Mouse (Mus musculus) heart, postnatal 0 days (tissue): ENCODE measurements around the gene Nudt17. TPM values are rescaled to one million over a fixed set of nuclear protein-coding genes. Genes with fewer than 3 reads are reported as not detected.
"Not testable (repeated sequence)": the region's sequence is repeated elsewhere in the genome, so short reads cannot be mapped to it uniquely, and the experiment has no call there.

Source experiments
- ATAC-seq: fragments of 200-750 bp; cut with Nextera tagmentation; 2 replicates; pipeline ENCODE4 v1.8.0; 2017; ENCODE audit warnings: low read depth, moderate number of reproducible peaks, moderate library complexity; ENCODE audit not compliant: insufficient read depth
- DNase-seq: peaks from one replicate; pipeline ENCODE4 v3.0.0-alpha.2; 2016; ENCODE audit warnings: low spot score
- H3K27ac ChIP-seq: fragments of 300-500 bp; sonication (generic); 2 replicates; pipeline ENCODE4 v1.5.1; 2014; ENCODE audit warnings: low read depth, mild to moderate bottlenecking
- H3K27me3 ChIP-seq: fragments of 300-500 bp; sonication (generic); 2 replicates; pipeline ENCODE4 v1.6.1; 2014; ENCODE audit warnings: low read length, mixed read lengths; ENCODE audit not compliant: control insufficient read depth, insufficient read depth
- H3K36me3 ChIP-seq: fragments of 300-500 bp; sonication (generic); replicated peaks from 2 replicates; pipeline ENCODE4 v1.6.1; 2014; ENCODE audit warnings: low read length, mixed read lengths; ENCODE audit not compliant: control insufficient read depth, insufficient read depth
- H3K4me1 ChIP-seq: fragments of 300-500 bp; sonication (generic); 2 replicates; pipeline ENCODE4 v1.6.1; 2014; ENCODE audit warnings: antibody characterized with exemption; ENCODE audit not compliant: control insufficient read depth, insufficient read depth
- H3K4me2 ChIP-seq: fragments of 300-500 bp; sonication (generic); 2 replicates; pipeline ENCODE4 v1.6.1; 2014; ENCODE audit warnings: low read depth, mild to moderate bottlenecking, low read length, moderate library complexity
- H3K4me3 ChIP-seq: fragments of 300-500 bp; sonication (generic); 2 replicates; pipeline ENCODE4 v1.5.1; 2014; ENCODE audit warnings: low read depth, low read length
- H3K9ac ChIP-seq: fragments of 300-500 bp; sonication (generic); replicated peaks from 2 replicates; pipeline ENCODE4 v1.6.1; 2014; ENCODE audit warnings: low read depth, low read length, mixed read lengths
- H3K9me3 ChIP-seq: fragments of 300-500 bp; sonication (generic); replicated peaks from 2 replicates; pipeline ENCODE4 v1.6.1; 2016; ENCODE audit warnings: low read length; ENCODE audit not compliant: control insufficient read depth
- CTCF ChIP-seq: IDR thresholded peaks from 2 replicates; pipeline ENCODE4 v1.5.1; 2016; ENCODE audit warnings: antibody characterized with exemption, control low read depth, low read depth
- EP300 ChIP-seq: IDR thresholded peaks from 2 replicates; pipeline ENCODE4 v1.6.1; 2016; ENCODE audit warnings: antibody characterized with exemption, low read depth
- WGBS: fragments of 180-500 bp; shearing (Covaris S2); extraction: QIAGEN DNeasy Blood & Tissue Kit; methylation state at CpG from one replicate; pipeline ENCODE4 v1.1.7; 2014; 5-methylcytosine and 5-hydroxymethylcytosine counted together
- polyA plus RNA-seq: library from polyadenylated mRNA; unstranded; fragments of >200 nt; fragmentation: Nextera tagmentation; extraction: Ambion mirVana; gene quantifications from 2 replicates; pipeline ENCODE4 v1.2.1, GENCODE M21; 2015
- total RNA-seq: library from RNA; depleted of rRNA; stranded (reverse); fragments of >200 nt; gene quantifications from 2 replicates; pipeline ENCODE4 v1.2.3, GENCODE M21; 2014; ENCODE audit warnings: low replicate concordance

Nudt17 gene
- total and polyA plus RNA-seq, 2 experiments from 2014 or later: 2.5 to 6.9 TPM

- WGBS: 18% methylated on average over 1 of the region's 1 CpGs
- DNase-seq: no peak
- H3K4me2 ChIP-seq: no peak overlapping the region
These were observed 41.0 kb downstream of the Nudt17 start for GRCm38 (mm10) chr3:96667316-96667715.

GRCm38 (mm10) chr3:96666916-96667315 lies 41.4 kb downstream of the Nudt17 start:
- no peak for ATAC-seq
- no peaks in the 10 kb centered on the region for H3K9me3 ChIP-seq
- H3K27me3 ChIP-seq: 0 out of 2 replicates have a peak, but pooled peaks cover 4% of the 10 kb centered on the region
- TF ChIP-seq CTCF (no peak), EP300 (no peak)
- DNase-seq: no peak
- H3K4me3 ChIP-seq: no peak overlapping the region
- no peak overlapping the region for H3K9ac ChIP-seq
- H3K36me3 ChIP-seq: no peaks in the 10 kb centered on the region
- no peaks in the 10 kb centered on the region for H3K4me1 ChIP-seq
- no peak overlapping the region for H3K4me2 ChIP-seq
- H3K27ac ChIP-seq: no peak overlapping the region
- 84% methylated on average over 5 of the region's 5 CpGs for WGBS

More at GRCm38 (mm10) chr3:96667316-96667715, 41.0 kb downstream of the Nudt17 start:
- Histone ChIP-seq H3K9ac (no peak overlapping the region), H3K9me3 (no peaks in the 10 kb centered on the region), H3K36me3 (no peaks in the 10 kb centered on the region), H3K4me1 (no peaks in the 10 kb centered on the region), H3K27ac (no peak overlapping the region), H3K27me3 (0 out of 2 replicates have a peak, but pooled peaks cover 8% of the 10 kb centered on the region), H3K4me3 (no peak overlapping the region)
- ATAC-seq: no peak
- TF ChIP-seq CTCF (peak; percentile 42), EP300 (no peak)

GRCm38 (mm10) chr3:96665732-96666363 lies 42.5 kb downstream of the Nudt17 start:
- H3K27me3 ChIP-seq, H3K36me3 ChIP-seq, DNase-seq, H3K4me2 ChIP-seq, ATAC-seq, H3K9me3 ChIP-seq, H3K4me3 ChIP-seq, H3K9ac ChIP-seq, H3K27ac ChIP-seq, H3K4me1 ChIP-seq: not testable (repeated sequence)
- WGBS: 81% methylated on average over 7 of the region's 7 CpGs

GRCm38 (mm10) chr3:96663432-96664239 lies 44.7 kb downstream of the Nudt17 start:
- H3K27ac ChIP-seq: no peak overlapping the region
- peak overlapping the region; percentile 52 for H3K4me2 ChIP-seq
- H3K4me1 ChIP-seq: no peaks in the 10 kb centered on the region
- H3K9ac ChIP-seq: no peak overlapping the region
- H3K27me3 ChIP-seq: no peaks in the 10 kb centered on the region
- H3K4me3 ChIP-seq: peak overlapping the region; percentile 18; the same call in 1 of the 2 replicates
- no peaks in the 10 kb centered on the region for H3K36me3 ChIP-seq
- no peaks in the 10 kb centered on the region for H3K9me3 ChIP-seq
- 4% methylated on average over 18 of the region's 18 CpGs for WGBS
- TF ChIP-seq CTCF (peak; percentile 73), EP300 (no peak)
- peak; percentile 81 for DNase-seq
- peak; percentile 75 for ATAC-seq

DNA sequence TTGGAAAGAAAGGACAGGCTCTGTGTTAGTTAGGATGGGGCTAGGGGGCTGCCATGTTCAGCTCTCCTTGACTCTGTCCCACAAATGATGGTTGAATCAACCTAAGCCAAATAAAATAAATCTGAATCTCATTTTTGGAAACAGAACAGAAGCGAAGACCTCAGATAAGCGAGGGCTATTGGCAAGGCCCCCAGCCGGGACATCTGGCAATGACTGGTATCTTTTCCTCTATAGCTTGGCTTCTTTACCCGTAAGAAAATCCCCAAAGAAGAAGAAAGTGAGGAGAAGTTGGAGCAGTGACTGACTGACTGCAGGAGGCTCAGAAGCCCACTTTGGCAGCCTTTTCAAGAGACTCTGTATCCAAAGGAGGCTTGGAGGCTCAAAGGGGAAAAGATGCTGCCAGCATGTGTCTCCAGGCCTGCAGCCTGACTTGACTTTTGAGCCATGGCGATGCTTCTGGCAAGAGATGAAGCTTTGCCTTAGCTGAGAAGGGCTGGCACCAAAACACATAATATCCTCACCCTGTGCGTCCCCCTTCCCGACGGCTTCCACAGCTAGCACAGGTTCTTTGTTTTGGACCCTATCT lies 45.5 kb downstream of the Nudt17 start:
- no peak overlapping the region for H3K27ac ChIP-seq
- H3K4me2 ChIP-seq: no peak overlapping the region
- WGBS: 50% methylated on average over 8 of the region's 8 CpGs
- H3K36me3 ChIP-seq: no peaks in the 10 kb centered on the region
- no peak overlapping the region for H3K4me3 ChIP-seq
- no peaks in the 10 kb centered on the region for H3K9me3 ChIP-seq
- ATAC-seq (no peak), DNase-seq (no peak)
- H3K9ac ChIP-seq: no peak overlapping the region
- no peaks in the 10 kb centered on the region for H3K4me1 ChIP-seq
- no peak for TF ChIP-seq CTCF
- no peak for TF ChIP-seq EP300
- no peaks in the 10 kb centered on the region for H3K27me3 ChIP-seq
